Mouse (Mus musculus) forebrain, embryonic 15.5 days (tissue): ENCODE data around the gene Mast1. TPM values are rescaled to one million over a fixed set of nuclear protein-coding genes. Genes with fewer than 3 reads are reported as not detected.

ENCODE experiments used
- ATAC-seq: fragments of 200-750 bp; cut with Nextera tagmentation; replicated peaks from 2 replicates; pipeline ENCODE4 v1.8.0; 2017; ENCODE audit warnings: mild to moderate bottlenecking, moderate TSS enrichment, moderate library complexity
- H3K27ac ChIP-seq: fragments of 300-500 bp; sonication (generic); replicated peaks from 2 replicates; pipeline ENCODE4 v1.5.1; 2015; ENCODE audit warnings: mild to moderate bottlenecking, inconsistent platforms
- H3K27me3 ChIP-seq: fragments of 300-500 bp; sonication (generic); 2 replicates; pipeline ENCODE4 v1.6.1; 2015; ENCODE audit warnings: inconsistent platforms
- H3K36me3 ChIP-seq: fragments of 300-500 bp; sonication (generic); 2 replicates; pipeline ENCODE4 v1.6.1; 2015; ENCODE audit warnings: mild to moderate bottlenecking, inconsistent platforms
- H3K4me1 ChIP-seq: fragments of 300-500 bp; sonication (generic); 2 replicates; pipeline ENCODE4 v1.6.1; 2015; ENCODE audit warnings: inconsistent platforms
- H3K4me2 ChIP-seq: fragments of 300-500 bp; sonication (generic); replicated peaks from 2 replicates; pipeline ENCODE4 v1.6.1; 2015; ENCODE audit warnings: mild to moderate bottlenecking, inconsistent platforms
- H3K4me3 ChIP-seq: fragments of 300-500 bp; sonication (generic); 2 replicates; pipeline ENCODE4 v1.5.1; 2015; ENCODE audit warnings: mild to moderate bottlenecking, inconsistent platforms
- H3K9ac ChIP-seq: fragments of 300-500 bp; sonication (generic); replicated peaks from 2 replicates; pipeline ENCODE4 v1.6.1; 2015; ENCODE audit warnings: mild to moderate bottlenecking, inconsistent platforms
- H3K9me3 ChIP-seq: fragments of 300-500 bp; sonication (generic); 2 replicates; pipeline ENCODE4 v1.6.1; 2016; ENCODE audit warnings: inconsistent platforms
- WGBS: fragments of 180-500 bp; shearing (Covaris S2); methylation state at CpG from one replicate; pipeline ENCODE4 v1.1.7; 2015; ENCODE audit warnings: mixed read lengths; 5-methylcytosine and 5-hydroxymethylcytosine counted together
- polyA plus RNA-seq: library from polyadenylated mRNA; unstranded; fragments of >200 nt; fragmentation: Nextera tagmentation; extraction: Ambion mirVana; gene quantifications from 2 replicates; pipeline ENCODE4 v1.2.1, GENCODE M21; 2015

Mast1 gene
- polyA plus RNA-seq, 1 experiment from 2014 or later: 48.3 TPM

GRCm38 (mm10) chr8:84969241-84970134, 32.3 kb upstream of the Mast1 start, which contains the start of the genes Gm49661, Prdx2 and Rnaseh2a:
Gene Gm49661, minus strand, starts transcription at chr8:84969433.
Gene Prdx2, plus strand, starts transcription at chr8:84969587.
Gene Rnaseh2a, minus strand, starts transcription at chr8:84969767.
- peak within 1 kb of the TSS; percentile 86 for H3K4me2 ChIP-seq
- WGBS: under 1% methylated on average over 56 of the region's 56 CpGs
- ATAC-seq: peak; percentile 76
- no peaks in the 10 kb centered on the region for H3K9me3 ChIP-seq
- no peaks in the 10 kb centered on the region for H3K27me3 ChIP-seq
- H3K36me3 ChIP-seq: peaks cover 31% of the 10 kb centered on the region
- peak within 1 kb of the TSS; percentile 88 for H3K9ac ChIP-seq
- peak within 1 kb of the TSS; percentile 72 for H3K27ac ChIP-seq
- H3K4me1 ChIP-seq: peaks cover 50% of the 10 kb centered on the region
- peak within 1 kb of the TSS; percentile 74 for H3K4me3 ChIP-seq

- Histone ChIP-seq H3K36me3 (peaks cover 27% of the 10 kb centered on the region), H3K27ac (peak overlapping the region; percentile 72), H3K4me3 (peak overlapping the region; percentile 74), H3K9me3 (no peaks in the 10 kb centered on the region), H3K9ac (peak overlapping the region; percentile 88), H3K27me3 (no peaks in the 10 kb centered on the region), H3K4me1 (peaks cover 53% of the 10 kb centered on the region), H3K4me2 (peak overlapping the region; percentile 86)
- no peak for ATAC-seq
- WGBS: 9% methylated on average over 2 of the region's 2 CpGs
Measured at GRCm38 (mm10) chr8:84968650-84969049, 31.5 kb upstream of the Mast1 start.

DNA sequence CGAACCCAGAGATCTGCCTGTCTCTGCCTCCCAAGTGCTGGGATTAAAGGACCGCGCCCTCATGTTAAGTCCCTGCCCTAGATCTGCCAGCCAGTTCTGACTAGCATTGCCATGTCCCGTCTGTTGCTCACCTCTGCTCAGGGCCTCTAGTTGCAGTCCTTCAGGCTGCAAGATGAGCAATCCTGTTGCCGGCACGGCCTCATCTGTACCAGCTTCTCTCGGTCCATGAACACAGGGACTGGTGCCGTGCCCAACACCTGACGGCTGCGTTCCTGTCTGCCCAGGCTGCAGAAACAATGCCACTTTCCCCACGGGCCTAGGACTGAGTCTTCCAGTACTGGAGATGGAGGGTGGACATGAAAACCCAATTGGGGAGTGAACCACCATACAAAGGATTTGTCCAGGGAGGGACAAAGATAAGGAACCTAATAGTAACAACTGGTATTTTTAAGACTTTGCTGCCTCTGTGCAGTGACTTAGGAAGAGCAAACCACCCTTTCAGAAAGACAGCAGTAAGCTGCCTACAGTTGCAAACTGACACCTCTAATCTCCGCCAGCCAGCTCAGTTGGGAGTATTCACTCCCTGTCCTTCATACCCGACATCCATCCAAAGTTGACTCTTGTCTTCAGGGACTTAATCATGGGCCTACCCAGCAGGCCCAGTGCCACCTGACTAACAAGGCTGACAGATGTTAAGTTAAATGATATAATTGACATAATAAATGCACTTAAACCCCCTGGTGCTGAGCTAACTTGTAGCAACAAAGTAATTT, 30.6 kb upstream of the Mast1 start:
- Histone ChIP-seq H3K27me3 (no peaks in the 10 kb centered on the region), H3K27ac (no peak overlapping the region), H3K9me3 (no peaks in the 10 kb centered on the region), H3K36me3 (peaks cover 18% of the 10 kb centered on the region), H3K4me3 (no peak overlapping the region), H3K9ac (no peak overlapping the region), H3K4me2 (no peak overlapping the region), H3K4me1 (peaks cover 51% of the 10 kb centered on the region)
- no peak for ATAC-seq
- 89% methylated on average over 13 of the region's 13 CpGs for WGBS

DNA sequence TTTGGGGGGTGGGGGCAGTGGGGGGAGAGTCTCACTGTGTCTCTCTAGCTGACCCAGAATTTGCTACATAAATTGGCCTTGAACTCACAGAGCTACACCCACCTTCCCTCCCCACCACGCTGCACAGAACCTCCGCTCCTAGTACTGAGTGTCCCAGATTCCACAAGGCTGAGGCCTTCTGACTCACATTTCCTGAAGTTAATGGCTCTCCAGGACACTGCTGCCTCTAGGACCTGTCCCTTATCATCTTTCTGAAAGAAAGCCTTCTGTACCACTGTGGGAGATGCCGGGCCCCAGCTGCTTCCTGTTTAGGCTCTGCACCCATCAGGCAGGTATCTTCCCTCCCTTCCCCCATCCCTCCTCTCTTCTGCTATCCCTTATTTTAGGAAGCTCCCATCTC, 29.4 kb upstream of the Mast1 start:
- H3K27ac ChIP-seq: no peak overlapping the region
- H3K4me3 ChIP-seq: no peak overlapping the region
- ATAC-seq: 0 out of 2 replicates have a peak, but pooled peaks have one; percentile 2
- no peaks in the 10 kb centered on the region for H3K27me3 ChIP-seq
- H3K9ac ChIP-seq: no peak overlapping the region
- no peaks in the 10 kb centered on the region for H3K9me3 ChIP-seq
- no peak overlapping the region for H3K4me2 ChIP-seq
- H3K4me1 ChIP-seq: peaks cover 42% of the 10 kb centered on the region
- WGBS: 57% methylated on average over 3 of the region's 3 CpGs
- peaks cover 7% of the 10 kb centered on the region for H3K36me3 ChIP-seq

DNA sequence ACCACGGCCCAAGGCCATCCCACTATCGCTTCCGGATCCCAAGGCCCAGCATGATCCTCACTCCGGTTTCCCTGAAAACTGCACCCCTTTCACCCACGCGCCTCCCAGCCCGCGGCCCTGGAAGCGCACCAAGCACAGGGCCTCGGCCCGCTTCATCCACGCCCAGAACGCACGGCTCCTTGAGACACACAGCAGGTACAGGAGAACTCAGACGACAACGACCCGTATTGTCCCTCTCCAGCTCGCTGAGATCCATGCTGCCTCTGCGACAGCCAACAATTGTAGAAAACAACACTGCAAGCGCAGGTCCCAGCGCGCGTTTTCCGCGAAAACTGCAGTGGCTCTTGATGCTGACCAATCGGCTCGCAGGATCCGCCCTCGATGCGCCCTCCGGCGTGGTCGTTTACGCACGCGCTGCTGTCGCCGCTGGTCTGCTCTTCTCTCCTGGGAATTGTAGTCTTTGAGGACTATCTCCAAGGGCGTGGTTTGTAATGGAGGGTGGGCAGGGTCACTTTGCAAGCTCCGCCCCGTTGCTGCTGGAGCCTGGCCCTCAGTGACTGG, 28.7 kb upstream of the Mast1 start:
- peak overlapping the region; percentile 78 for H3K27ac ChIP-seq
- peak overlapping the region; percentile 56 for H3K4me3 ChIP-seq
- H3K27me3 ChIP-seq: no peaks in the 10 kb centered on the region
- under 1% methylated on average over 41 of the region's 41 CpGs for WGBS
- H3K9me3 ChIP-seq: no peaks in the 10 kb centered on the region
- H3K36me3 ChIP-seq: no peaks in the 10 kb centered on the region; the same call in 1 of the 2 replicates
- ATAC-seq: peak; percentile 88
- peak overlapping the region; percentile 63 for H3K9ac ChIP-seq
- H3K4me2 ChIP-seq: peak overlapping the region; percentile 81
- H3K4me1 ChIP-seq: peaks cover 34% of the 10 kb centered on the region

GRCm38 (mm10) chr8:84963952-84964351, 26.8 kb upstream of the Mast1 start:
- H3K4me1 ChIP-seq: peaks cover 29% of the 10 kb centered on the region
- no peaks in the 10 kb centered on the region for H3K9me3 ChIP-seq
- no peak overlapping the region for H3K4me2 ChIP-seq
- no peak overlapping the region for H3K27ac ChIP-seq
- 90% methylated on average over 4 of the region's 4 CpGs for WGBS
- no peaks in the 10 kb centered on the region; the same call in 1 of the 2 replicates for H3K36me3 ChIP-seq
- no peak overlapping the region for H3K4me3 ChIP-seq
- ATAC-seq: no peak
- H3K27me3 ChIP-seq: no peaks in the 10 kb centered on the region
- H3K9ac ChIP-seq: no peak overlapping the region

GRCm38 (mm10) chr8:84959811-84960210, 22.7 kb upstream of the Mast1 start:
- no peaks in the 10 kb centered on the region for H3K27me3 ChIP-seq

GRCm38 (mm10) chr8:84956768-84957167, 19.6 kb upstream of the Mast1 start:
- H3K4me2 ChIP-seq: no peak overlapping the region
- H3K9me3 ChIP-seq: no peaks in the 10 kb centered on the region
- no peak overlapping the region for H3K27ac ChIP-seq
- H3K36me3 ChIP-seq: peaks cover 10% of the 10 kb centered on the region; the same call in 1 of the 2 replicates
- no peak overlapping the region for H3K4me3 ChIP-seq
- WGBS: 39% methylated on average over 2 of the region's 2 CpGs
- ATAC-seq: 0 out of 2 replicates have a peak, but pooled peaks have one; percentile 27
- H3K9ac ChIP-seq: no peak overlapping the region
- H3K27me3 ChIP-seq: no peaks in the 10 kb centered on the region
- no peaks in the 10 kb centered on the region for H3K4me1 ChIP-seq

More at GRCm38 (mm10) chr8:84959811-84960210, 22.7 kb upstream of the Mast1 start:
- H3K4me1 ChIP-seq: peaks cover 5% of the 10 kb centered on the region
- no peak overlapping the region for H3K27ac ChIP-seq
- no peak overlapping the region for H3K4me2 ChIP-seq
- ATAC-seq: no peak
- H3K36me3 ChIP-seq: peaks cover 10% of the 10 kb centered on the region; the same call in 1 of the 2 replicates
- no peak overlapping the region for H3K4me3 ChIP-seq
- H3K9me3 ChIP-seq: no peaks in the 10 kb centered on the region
- H3K9ac ChIP-seq: no peak overlapping the region
- WGBS: 94% methylated on average over 7 of the region's 7 CpGs

- Histone ChIP-seq H3K4me2 (no peak overlapping the region), H3K36me3 (0 out of 2 replicates have a peak, but pooled peaks cover 6% of the 10 kb centered on the region), H3K27ac (no peak overlapping the region), H3K4me3 (no peak overlapping the region), H3K4me1 (no peaks in the 10 kb centered on the region), H3K27me3 (peaks cover 21% of the 10 kb centered on the region; the same call in 1 of the 2 replicates), H3K9me3 (no peaks in the 10 kb centered on the region), H3K9ac (no peak overlapping the region)
- 10% methylated on average over 18 of the region's 18 CpGs for WGBS
- ATAC-seq: no peak
Measured at GRCm38 (mm10) chr8:84952612-84953255, 15.6 kb upstream of the Mast1 start.

DNA sequence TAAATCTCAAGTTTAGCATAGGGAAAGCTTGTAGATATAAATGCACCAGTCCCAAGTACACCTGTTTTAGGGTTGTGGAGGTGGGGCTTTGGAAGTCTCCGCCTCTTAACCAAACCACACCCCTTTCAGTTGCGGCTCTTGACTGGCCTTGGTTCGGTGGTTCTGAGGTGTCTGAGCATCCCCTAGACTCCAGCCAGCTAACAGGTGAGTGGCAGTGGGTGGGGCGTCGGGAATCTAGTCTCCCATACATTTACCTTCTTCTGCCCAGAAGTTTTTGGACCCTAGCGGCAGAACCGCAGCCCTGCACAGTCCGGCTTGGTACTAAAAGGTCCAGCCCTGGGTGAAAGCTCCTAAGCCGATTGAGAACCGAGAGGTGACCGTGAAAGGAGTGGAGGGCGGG, 12.6 kb upstream of the Mast1 start:
- H3K9ac ChIP-seq: no peak overlapping the region
- H3K4me1 ChIP-seq: peaks cover 22% of the 10 kb centered on the region
- H3K27ac ChIP-seq: no peak overlapping the region
- 16% methylated on average over 12 of the region's 12 CpGs for WGBS
- H3K36me3 ChIP-seq: no peaks in the 10 kb centered on the region
- no peak overlapping the region for H3K4me2 ChIP-seq
- H3K9me3 ChIP-seq: no peaks in the 10 kb centered on the region
- ATAC-seq: no peak
- H3K4me3 ChIP-seq: no peak overlapping the region
- peaks cover 39% of the 10 kb centered on the region for H3K27me3 ChIP-seq

DNA sequence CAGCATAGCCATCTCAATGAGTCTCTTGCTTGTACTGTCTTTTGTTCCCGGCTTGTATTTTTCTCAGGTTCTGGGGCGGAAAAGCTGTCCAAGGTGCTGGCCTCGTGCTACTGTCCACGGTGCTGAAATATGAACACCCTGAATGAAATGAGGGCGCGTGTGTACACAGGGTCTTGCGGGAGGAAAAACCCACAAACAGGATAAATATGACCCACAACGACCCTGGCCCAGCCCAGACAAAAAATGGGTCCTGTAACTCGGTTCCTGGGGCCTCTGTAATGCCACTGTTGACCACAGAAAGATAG, 10.0 kb upstream of the Mast1 start:
- Histone ChIP-seq H3K4me1 (peaks cover 29% of the 10 kb centered on the region), H3K9ac (no peak overlapping the region), H3K9me3 (no peaks in the 10 kb centered on the region), H3K4me2 (peak overlapping the region; percentile 78), H3K36me3 (no peaks in the 10 kb centered on the region), H3K27me3 (peaks cover 54% of the 10 kb centered on the region), H3K27ac (0 out of 2 replicates have a peak overlapping the region, but pooled peaks have one; percentile 46), H3K4me3 (peak overlapping the region; percentile 63)
- no peak for ATAC-seq
- WGBS: 9% methylated on average over 9 of the region's 9 CpGs
